Mouse (Mus musculus) cerebellum, adult 2 months (tissue): ENCODE data around the gene Eif1ax.
"Not testable (repeated sequence)": the region's sequence is repeated elsewhere in the genome, so short reads cannot be mapped to it uniquely, and the experiment has no call there.

Experiments
- CTCF ChIP-seq: fragments of 200-500 bp; IDR thresholded peaks from 2 replicates; pipeline ENCODE4 v1.5.1; 2011; ENCODE audit warnings: low read depth, mild to moderate bottlenecking, control low read depth, low read length, moderate library complexity, borderline replicate concordance; ENCODE audit not compliant: insufficient read depth
- POLR2A ChIP-seq: fragments of 200-500 bp; IDR thresholded peaks from 2 replicates; pipeline ENCODE4 v1.6.1; 2011; ENCODE audit warnings: low read length, control low read depth, borderline replicate concordance; ENCODE audit not compliant: insufficient read depth

DNA sequence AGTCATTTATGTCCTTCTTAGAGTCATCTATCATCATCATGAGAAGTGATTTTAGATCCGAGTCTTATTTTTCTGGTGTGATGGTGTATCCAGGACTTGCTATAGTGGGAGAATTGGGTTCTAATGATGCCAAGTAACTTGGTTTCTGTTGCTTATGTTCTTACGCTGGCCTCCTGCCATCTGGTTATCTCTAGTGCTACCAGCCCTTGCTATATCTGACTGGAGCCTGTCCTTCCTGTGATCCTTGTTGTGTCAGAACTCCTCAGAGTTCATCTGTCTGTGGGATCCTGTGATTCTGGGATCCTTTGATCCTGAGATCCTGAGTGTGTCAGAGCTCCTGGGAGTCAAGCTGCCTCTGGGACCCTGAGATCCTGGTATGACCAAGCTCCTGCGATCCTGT, 58.5 kb downstream of the Eif1ax start:
- not testable (repeated sequence) for TF ChIP-seq POLR2A, CTCF
